Mouse (Mus musculus) olfactory bulb, adult 2 months (tissue): ENCODE results near the gene Arhgap17. TPM values are rescaled to one million over a fixed set of nuclear protein-coding genes. Genes with fewer than 3 reads are reported as not detected.

Experiments
- H3K27ac ChIP-seq: fragments of 200-500 bp; 2 replicates; pipeline ENCODE4 v1.5.1; 2012; ENCODE audit warnings: low read depth, low read length; ENCODE audit not compliant: insufficient read depth
- H3K4me1 ChIP-seq: fragments of 200-500 bp; 2 replicates; pipeline ENCODE4 v1.6.1; 2012; ENCODE audit warnings: low read length; ENCODE audit not compliant: control insufficient read depth, insufficient read depth
- H3K4me3 ChIP-seq: fragments of 200-500 bp; 2 replicates; pipeline ENCODE4 v1.5.1; 2012; ENCODE audit warnings: mild to moderate bottlenecking, low read depth, low read length, moderate library complexity; ENCODE audit not compliant: insufficient read depth
- CTCF ChIP-seq: fragments of 200-500 bp; IDR thresholded peaks from 2 replicates; pipeline ENCODE4 v1.5.1; 2012; ENCODE audit warnings: low read depth, mild to moderate bottlenecking, low read length, moderate library complexity; ENCODE audit not compliant: insufficient read depth
- POLR2A ChIP-seq: fragments of 200-500 bp; IDR thresholded peaks from 2 replicates; pipeline ENCODE4 v1.6.1; 2012; ENCODE audit warnings: mild to moderate bottlenecking, low read depth, low read length, moderate library complexity; ENCODE audit not compliant: insufficient read depth
- WGBS: fragments of 180-500 bp; shearing (Covaris S2); methylation state at CpG from one replicate; pipeline ENCODE4 v1.1.7; 2018; 5-methylcytosine and 5-hydroxymethylcytosine counted together
- polyA plus RNA-seq: library from polyadenylated mRNA; stranded (reverse); fragments of >200 nt; gene quantifications from 2 replicates; pipeline ENCODE4 v1.2.4, GENCODE M21; 2012; ENCODE audit warnings: low replicate concordance; ENCODE audit not compliant: missing spikeins, insufficient read depth, insufficient read length

Gene Arhgap17
- polyA plus RNA-seq, 1 experiment, result not detected

GRCm38 (mm10) chr7:123350243-123350642 is 19.5 kb downstream of the Arhgap17 start:
- Histone ChIP-seq H3K4me3 (no peak overlapping the region), H3K27ac (peak overlapping the region; percentile 66; the same call in 1 of the 2 replicates), H3K4me1 (peaks cover 11% of the 10 kb centered on the region)
- 54% methylated on average over 2 of the region's 2 CpGs for WGBS
- TF ChIP-seq POLR2A, result no peak
- TF ChIP-seq CTCF, result no peak

DNA sequence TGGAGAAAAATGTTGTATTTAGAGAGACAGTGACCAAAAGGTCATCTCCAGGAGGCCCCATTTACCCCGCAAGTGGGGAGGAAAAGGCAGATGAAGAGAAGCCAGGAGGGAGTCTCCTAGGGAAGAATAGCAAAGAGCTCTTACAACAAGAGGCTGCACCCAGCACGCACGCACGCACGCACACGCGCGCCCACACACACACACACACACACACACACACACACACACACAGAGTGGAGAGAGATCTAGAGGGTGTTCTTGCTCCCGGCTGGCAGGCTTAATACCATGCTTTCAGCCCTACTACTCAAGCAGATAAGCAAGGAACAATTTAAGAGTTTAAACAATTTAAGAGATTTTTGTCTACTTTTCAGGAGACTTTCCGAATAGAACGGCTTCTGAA is 19.9 kb downstream of the Arhgap17 start:
- WGBS, result 32% methylated on average over 11 of the region's 11 CpGs

GRCm38 (mm10) chr7:123346631-123347290 is 23.0 kb downstream of the Arhgap17 start:
- peaks cover 14% of the 10 kb centered on the region for H3K4me1 ChIP-seq
- H3K4me3 ChIP-seq, result no peak overlapping the region
- H3K27ac ChIP-seq, result 0 out of 2 replicates have a peak overlapping the region, but pooled peaks have one; percentile 8
- no peak for TF ChIP-seq CTCF
- no peak for TF ChIP-seq POLR2A
- 53% methylated on average over 7 of the region's 7 CpGs for WGBS

More for the DNA sequence above, 19.9 kb downstream of the Arhgap17 start:
- H3K4me3 ChIP-seq, result no peak overlapping the region
- no peak for TF ChIP-seq CTCF
- TF ChIP-seq POLR2A, result no peak
- H3K4me1 ChIP-seq, result peaks cover 11% of the 10 kb centered on the region
- H3K27ac ChIP-seq, result peak overlapping the region; percentile 66; the same call in 1 of the 2 replicates

DNA sequence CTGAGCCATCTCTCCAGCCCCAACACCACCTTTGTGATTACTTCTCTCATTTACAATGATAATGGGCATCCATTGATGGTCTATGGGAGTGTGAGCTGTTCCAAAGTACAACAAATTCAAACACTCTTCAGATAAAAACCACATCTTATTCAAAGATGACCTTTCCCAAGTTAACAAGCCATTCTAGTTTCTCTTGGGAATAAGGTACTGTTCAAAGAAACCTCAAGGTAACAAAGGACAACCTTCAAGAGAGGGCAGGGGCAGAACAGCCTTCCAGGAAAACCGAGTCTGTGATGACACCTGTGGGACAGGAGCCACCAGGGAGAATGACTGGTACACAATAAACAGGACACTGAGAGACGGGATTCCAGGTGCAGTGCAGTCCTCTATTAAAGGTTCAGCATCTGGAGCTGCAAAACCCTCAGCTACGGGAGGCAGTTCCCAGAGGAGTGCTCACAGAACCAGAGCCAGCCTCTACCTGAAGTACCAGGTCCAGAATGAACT is 24.6 kb downstream of the Arhgap17 start:
- WGBS, result 87% methylated on average over 3 of the region's 3 CpGs
- Histone ChIP-seq H3K4me3 (no peak overlapping the region), H3K27ac (no peak overlapping the region), H3K4me1 (peaks cover 14% of the 10 kb centered on the region)
- TF ChIP-seq POLR2A, result no peak

GRCm38 (mm10) chr7:123344079-123344780 is 25.5 kb downstream of the Arhgap17 start:
- 91% methylated on average over 5 of the region's 5 CpGs for WGBS

GRCm38 (mm10) chr7:123341896-123342295 is 27.8 kb downstream of the Arhgap17 start:
- TF ChIP-seq POLR2A, result no peak
- no peak for TF ChIP-seq CTCF
- Histone ChIP-seq H3K4me1 (peaks cover 17% of the 10 kb centered on the region), H3K4me3 (no peak overlapping the region), H3K27ac (no peak overlapping the region)
- 72% methylated on average over 5 of the region's 5 CpGs for WGBS

More at GRCm38 (mm10) chr7:123344079-123344780, 25.5 kb downstream of the Arhgap17 start:
- peaks cover 15% of the 10 kb centered on the region for H3K4me1 ChIP-seq
- H3K27ac ChIP-seq, result no peak overlapping the region
- H3K4me3 ChIP-seq, result no peak overlapping the region
- TF ChIP-seq CTCF, result no peak
- TF ChIP-seq POLR2A, result no peak

- TF ChIP-seq CTCF (no peak), POLR2A (no peak)
- peaks cover 17% of the 10 kb centered on the region for H3K4me1 ChIP-seq
- 81% methylated on average over 8 of the region's 8 CpGs for WGBS
- H3K4me3 ChIP-seq, result no peak overlapping the region
- H3K27ac ChIP-seq, result no peak overlapping the region
Measured at GRCm38 (mm10) chr7:123338351-123338750, 31.4 kb downstream of the Arhgap17 start.

DNA sequence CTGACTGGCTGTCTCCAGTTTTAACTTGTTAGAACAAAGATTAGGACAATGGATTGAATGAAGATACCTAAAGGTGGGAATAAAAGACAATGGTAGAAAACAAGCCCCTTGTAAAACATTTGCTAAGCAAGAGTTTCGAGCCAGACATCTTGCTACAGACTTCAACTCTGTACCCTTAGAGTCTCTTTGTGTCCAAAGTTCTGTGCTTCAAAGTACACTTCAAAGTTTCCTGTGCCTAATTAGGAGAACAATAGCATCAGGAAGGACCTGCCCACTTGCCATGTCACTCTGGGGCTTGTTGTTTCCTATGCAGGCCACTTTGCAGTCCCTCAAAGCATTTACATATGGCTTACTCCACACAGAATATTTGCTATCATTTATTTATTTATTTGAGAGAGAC is 33.4 kb downstream of the Arhgap17 start:
- Histone ChIP-seq H3K4me3 (no peak overlapping the region), H3K27ac (no peak overlapping the region), H3K4me1 (peaks cover 14% of the 10 kb centered on the region)
- no peak for TF ChIP-seq POLR2A
- no peak for TF ChIP-seq CTCF
- 78% methylated on average over 1 of the region's 1 CpGs for WGBS

DNA sequence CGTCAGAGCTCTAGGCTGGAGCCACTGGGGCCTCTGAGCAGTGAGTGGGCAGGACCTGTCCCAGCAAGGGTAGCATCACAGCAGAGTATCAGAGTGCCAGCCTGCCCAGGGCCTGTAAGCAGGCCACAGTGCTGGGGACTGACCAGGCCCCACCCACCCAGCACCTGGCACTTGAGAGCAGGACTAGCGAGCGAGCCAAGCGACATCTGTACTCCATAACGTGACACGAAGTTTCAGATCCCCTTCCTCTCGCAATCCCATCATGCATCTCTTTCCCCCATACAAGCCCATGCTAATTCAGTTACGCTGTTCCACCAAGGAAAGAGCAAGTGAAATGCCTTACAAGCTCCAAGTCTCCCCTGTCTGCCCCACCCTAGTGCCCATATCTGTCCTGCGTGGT is 39.2 kb downstream of the Arhgap17 start:
- no peak for TF ChIP-seq POLR2A
- no peak for TF ChIP-seq CTCF
- peaks cover 14% of the 10 kb centered on the region for H3K4me1 ChIP-seq
- no peak overlapping the region for H3K4me3 ChIP-seq
- H3K27ac ChIP-seq, result no peak overlapping the region
- 91% methylated on average over 9 of the region's 9 CpGs for WGBS
